Mouse (Mus musculus) midbrain, embryonic 13.5 days (tissue): ENCODE data around the gene Smad1. TPM values are rescaled to one million over a fixed set of nuclear protein-coding genes. Genes with fewer than 3 reads are reported as not detected.

Source experiments
- ATAC-seq: fragments of 200-750 bp; cut with Nextera tagmentation; 2 replicates; pipeline ENCODE4 v1.8.0; 2017; ENCODE audit warnings: mild to moderate bottlenecking, moderate TSS enrichment, moderate library complexity
- H3K27ac ChIP-seq: fragments of 300-500 bp; sonication (generic); 2 replicates; pipeline ENCODE4 v1.5.1; 2015; ENCODE audit warnings: inconsistent platforms, mild to moderate bottlenecking, moderate library complexity
- H3K27me3 ChIP-seq: fragments of 300-500 bp; sonication (generic); 2 replicates; pipeline ENCODE4 v1.6.1; 2015; ENCODE audit warnings: mild to moderate bottlenecking, inconsistent platforms
- H3K36me3 ChIP-seq: fragments of 300-500 bp; sonication (generic); 2 replicates; pipeline ENCODE4 v1.6.1; 2015; ENCODE audit warnings: mild to moderate bottlenecking, inconsistent platforms
- H3K4me1 ChIP-seq: fragments of 300-500 bp; sonication (generic); replicated peaks from 2 replicates; pipeline ENCODE4 v1.6.1; 2015; ENCODE audit warnings: inconsistent platforms
- H3K4me2 ChIP-seq: fragments of 300-500 bp; sonication (generic); replicated peaks from 2 replicates; pipeline ENCODE4 v1.6.1; 2015; ENCODE audit warnings: moderate library complexity, mild to moderate bottlenecking, inconsistent platforms
- H3K4me3 ChIP-seq: fragments of 300-500 bp; sonication (generic); replicated peaks from 2 replicates; pipeline ENCODE4 v1.5.1; 2015; ENCODE audit warnings: mild to moderate bottlenecking, inconsistent platforms
- H3K9ac ChIP-seq: fragments of 300-500 bp; sonication (generic); replicated peaks from 2 replicates; pipeline ENCODE4 v1.6.1; 2015; ENCODE audit warnings: mild to moderate bottlenecking, inconsistent platforms
- H3K9me3 ChIP-seq: fragments of 300-500 bp; sonication (generic); 2 replicates; pipeline ENCODE4 v1.6.1; 2016; ENCODE audit warnings: mild to moderate bottlenecking, inconsistent platforms
- WGBS: fragments of 180-500 bp; shearing (Covaris S2); methylation state at CpG from one replicate; pipeline ENCODE4 v1.1.7; 2015; 5-methylcytosine and 5-hydroxymethylcytosine counted together
- polyA plus RNA-seq: library from polyadenylated mRNA; unstranded; fragments of >200 nt; fragmentation: Nextera tagmentation; extraction: Ambion mirVana; gene quantifications from 2 replicates; pipeline ENCODE4 v1.2.1, GENCODE M21; 2015

Gene Smad1
- polyA plus RNA-seq, 1 experiment from 2014 or later = 64.6 TPM

DNA sequence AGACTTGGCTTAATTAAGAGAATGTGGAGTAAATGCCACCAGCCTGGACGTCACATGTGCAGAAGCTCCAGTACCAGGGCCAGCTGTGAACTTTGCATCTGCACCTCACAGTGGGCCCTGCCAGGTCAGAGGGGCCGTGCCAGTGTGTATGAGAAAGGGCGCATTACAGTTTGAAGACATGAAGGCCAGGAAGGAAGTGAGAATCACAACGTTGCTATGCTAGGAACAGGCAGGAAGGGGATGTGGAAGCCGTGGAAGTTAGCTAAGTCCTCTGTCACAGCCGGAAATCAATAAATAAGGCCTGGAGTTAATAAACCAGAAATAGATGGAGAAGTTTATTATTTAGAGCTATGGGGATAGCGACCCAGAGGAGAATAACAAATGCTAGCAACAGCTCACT lies 76.2 kb downstream of the Smad1 start:
- Histone ChIP-seq H3K36me3 (no peaks in the 10 kb centered on the region), H3K9ac (no peak overlapping the region), H3K27me3 (no peaks in the 10 kb centered on the region), H3K4me2 (no peak overlapping the region), H3K4me3 (no peak overlapping the region), H3K27ac (no peak overlapping the region), H3K9me3 (no peaks in the 10 kb centered on the region), H3K4me1 (peaks cover 9% of the 10 kb centered on the region)
- WGBS = 72% methylated on average over 7 of the region's 7 CpGs
- no peak for ATAC-seq

DNA sequence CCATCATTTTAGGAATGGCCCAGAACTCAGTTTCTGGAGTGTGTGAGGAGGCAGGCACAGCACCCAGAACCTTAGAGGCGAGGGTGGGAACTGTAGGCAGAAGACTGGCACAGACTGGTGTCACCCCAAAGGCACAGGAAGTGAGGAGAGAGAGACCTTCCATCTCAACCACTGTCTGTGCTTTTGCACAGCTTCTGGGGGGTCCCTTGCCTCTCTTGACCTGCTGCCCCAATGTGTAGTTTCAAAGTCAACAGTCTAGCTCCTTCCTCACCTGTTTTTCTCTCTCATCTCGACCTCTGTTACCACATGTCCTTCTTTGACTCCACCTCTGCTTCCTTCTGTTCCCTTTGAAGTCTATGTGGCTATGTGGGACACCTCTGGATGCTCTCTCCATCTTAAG lies 88.5 kb downstream of the Smad1 start:
- no peak overlapping the region for H3K9ac ChIP-seq
- WGBS = 80% methylated on average over 2 of the region's 2 CpGs

DNA sequence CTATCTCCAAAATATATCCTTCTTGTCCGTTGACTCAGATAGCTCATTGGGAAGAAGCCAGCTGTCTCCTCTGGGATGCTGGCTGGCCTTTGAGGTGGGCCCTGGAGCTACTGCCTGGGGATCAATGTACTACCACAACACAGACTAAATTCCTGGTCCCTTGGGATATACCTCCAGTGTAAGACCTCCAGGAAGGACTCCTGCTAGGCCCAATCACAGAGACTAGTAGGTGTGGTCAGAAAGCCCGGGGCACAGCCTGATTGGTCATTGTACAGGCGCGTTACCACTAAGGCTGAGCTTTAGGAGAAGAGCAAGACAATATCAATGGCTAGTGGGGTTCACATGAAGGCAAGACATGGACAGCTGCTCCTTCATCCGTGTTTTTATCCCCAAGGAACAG lies 93.4 kb downstream of the Smad1 start:
- no peaks in the 10 kb centered on the region for H3K36me3 ChIP-seq
- no peak for ATAC-seq
- H3K9ac ChIP-seq = no peak overlapping the region
- no peaks in the 10 kb centered on the region for H3K9me3 ChIP-seq
- no peak overlapping the region for H3K27ac ChIP-seq
- no peaks in the 10 kb centered on the region for H3K4me1 ChIP-seq
- 73% methylated on average over 5 of the region's 5 CpGs for WGBS
- no peak overlapping the region for H3K4me2 ChIP-seq
- no peak overlapping the region for H3K4me3 ChIP-seq
- H3K27me3 ChIP-seq = no peaks in the 10 kb centered on the region

More for the DNA sequence above, 88.5 kb downstream of the Smad1 start:
- ATAC-seq = no peak
- Histone ChIP-seq H3K27ac (no peak overlapping the region), H3K36me3 (no peaks in the 10 kb centered on the region), H3K9me3 (no peaks in the 10 kb centered on the region), H3K4me1 (no peaks in the 10 kb centered on the region), H3K4me3 (no peak overlapping the region), H3K4me2 (no peak overlapping the region), H3K27me3 (no peaks in the 10 kb centered on the region)

DNA sequence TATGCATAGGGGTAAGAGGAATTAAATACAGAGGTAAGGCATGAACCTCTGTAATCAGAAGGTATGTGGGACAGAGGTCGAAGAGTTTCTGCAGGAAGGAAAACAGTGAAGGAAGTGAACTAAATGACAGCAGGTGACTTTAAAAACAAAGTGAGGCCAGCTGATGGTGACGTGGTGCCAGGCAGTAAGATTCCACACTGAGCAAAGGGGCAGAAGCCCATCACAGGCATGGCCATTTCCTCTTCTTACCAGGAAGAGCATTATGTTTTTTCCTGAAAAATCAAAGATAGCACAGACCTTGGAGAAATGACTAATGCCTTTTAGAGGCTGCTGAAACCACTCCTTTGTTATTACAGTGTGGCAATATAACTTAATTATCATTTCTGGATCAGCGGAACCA lies 97.8 kb downstream of the Smad1 start:
- H3K27me3 ChIP-seq = no peaks in the 10 kb centered on the region
- no peaks in the 10 kb centered on the region for H3K9me3 ChIP-seq
- no peaks in the 10 kb centered on the region for H3K4me1 ChIP-seq
- WGBS = 88% methylated on average over 3 of the region's 3 CpGs
- H3K27ac ChIP-seq = no peak overlapping the region
- no peak overlapping the region for H3K4me2 ChIP-seq
- no peak overlapping the region for H3K4me3 ChIP-seq
- no peak overlapping the region for H3K9ac ChIP-seq
- no peak for ATAC-seq
- H3K36me3 ChIP-seq = no peaks in the 10 kb centered on the region

DNA sequence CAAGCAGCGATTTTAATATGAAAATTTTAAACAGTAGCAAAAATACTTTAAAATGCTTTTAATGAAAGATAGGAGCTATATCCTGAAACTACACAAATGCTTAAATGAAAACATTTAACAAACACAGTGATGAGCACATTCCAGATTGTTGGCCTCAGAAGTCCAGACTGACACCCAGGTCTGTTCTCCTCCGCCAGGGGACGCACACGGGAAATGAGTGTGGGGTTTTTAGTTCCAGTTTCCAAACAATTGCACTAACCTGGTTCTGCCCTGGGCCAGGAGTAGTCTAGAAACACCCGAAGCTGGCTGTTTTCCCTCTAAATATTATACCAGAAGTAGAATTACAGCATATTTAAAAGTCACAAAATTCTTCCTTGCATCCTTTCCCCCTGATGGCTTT lies 99.6 kb downstream of the Smad1 start:
- Histone ChIP-seq H3K4me1 (peaks cover 12% of the 10 kb centered on the region), H3K9ac (no peak overlapping the region), H3K9me3 (no peaks in the 10 kb centered on the region), H3K36me3 (no peaks in the 10 kb centered on the region), H3K27ac (no peak overlapping the region), H3K4me3 (no peak overlapping the region), H3K27me3 (no peaks in the 10 kb centered on the region), H3K4me2 (no peak overlapping the region)
- ATAC-seq = no peak
- 92% methylated on average over 5 of the region's 5 CpGs for WGBS

DNA sequence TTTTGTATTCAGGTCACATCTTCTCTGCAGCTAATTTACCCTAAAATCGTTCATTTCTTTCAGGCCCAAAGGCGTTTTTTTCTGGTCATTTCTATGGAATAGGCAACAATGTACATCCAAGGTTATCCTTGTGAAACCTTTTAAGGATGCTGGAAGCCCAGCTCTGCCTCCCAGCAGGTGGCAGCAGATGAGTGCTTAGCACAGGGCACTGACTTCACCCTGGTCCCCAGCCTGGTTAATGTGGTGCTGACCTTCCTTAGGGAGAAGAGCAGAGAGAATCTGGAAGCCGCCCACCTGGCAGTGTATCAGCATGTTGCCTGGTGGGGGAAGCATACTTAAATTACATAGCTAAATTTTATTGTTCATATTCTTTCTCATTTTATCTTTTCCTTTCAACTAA lies 101.6 kb downstream of the Smad1 start:
- H3K9me3 ChIP-seq = no peaks in the 10 kb centered on the region
- H3K27ac ChIP-seq = no peak overlapping the region
- no peak overlapping the region for H3K9ac ChIP-seq
- no peak for ATAC-seq
- 34% methylated on average over 3 of the region's 3 CpGs for WGBS
- H3K4me1 ChIP-seq = peaks cover 24% of the 10 kb centered on the region
- H3K4me2 ChIP-seq = no peak overlapping the region
- no peaks in the 10 kb centered on the region for H3K36me3 ChIP-seq
- no peaks in the 10 kb centered on the region for H3K27me3 ChIP-seq
- no peak overlapping the region for H3K4me3 ChIP-seq

DNA sequence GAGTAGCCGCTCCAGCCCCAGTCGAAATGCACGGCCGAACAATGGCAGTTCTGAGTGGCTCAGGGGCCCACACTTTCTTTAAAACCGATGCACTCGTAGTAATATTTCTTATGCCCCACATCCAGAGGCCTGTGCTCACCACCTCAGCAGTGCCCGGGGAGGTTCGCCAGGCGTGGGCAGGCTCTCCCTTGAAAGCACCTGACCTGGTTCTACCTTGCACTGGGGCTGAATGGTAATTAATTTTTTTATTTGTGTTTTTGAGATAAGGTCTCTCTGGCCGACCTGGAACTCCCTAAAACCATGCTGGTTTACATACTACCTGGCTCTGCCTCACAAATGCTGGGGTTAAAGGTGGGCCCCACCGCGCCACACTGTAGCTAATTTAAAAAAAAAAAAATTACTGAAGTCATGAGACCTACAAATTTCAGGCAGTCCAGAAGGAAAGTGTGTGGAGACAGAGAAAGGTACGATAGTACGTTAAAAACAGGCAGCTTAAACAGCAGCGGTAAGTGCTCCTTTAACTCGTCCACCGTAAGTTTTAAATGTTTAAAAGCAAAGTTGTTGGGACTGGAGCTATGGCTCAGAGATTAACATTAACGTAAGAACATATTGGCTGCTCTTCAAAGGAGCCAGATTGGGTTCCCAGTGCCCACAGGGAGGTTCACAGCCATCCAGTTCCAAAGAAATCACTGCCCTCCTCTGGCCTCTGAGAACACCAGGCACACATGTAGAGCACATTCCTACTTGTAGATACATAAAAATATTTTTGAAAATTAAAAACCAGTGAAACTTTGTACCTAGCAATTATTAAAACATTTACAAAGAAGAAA lies 103.8 kb downstream of the Smad1 start:
- no peak; the same call in 1 of the 2 replicates for ATAC-seq
- H3K4me2 ChIP-seq = peak overlapping the region; percentile 84
- H3K4me1 ChIP-seq = peaks cover 34% of the 10 kb centered on the region
- WGBS = 15% methylated on average over 18 of the region's 18 CpGs
- peak overlapping the region; percentile 81 for H3K9ac ChIP-seq
- H3K27ac ChIP-seq = peak overlapping the region; percentile 91
- no peaks in the 10 kb centered on the region for H3K9me3 ChIP-seq
- peak overlapping the region; percentile 65 for H3K4me3 ChIP-seq
- no peaks in the 10 kb centered on the region for H3K36me3 ChIP-seq
- H3K27me3 ChIP-seq = no peaks in the 10 kb centered on the region

DNA sequence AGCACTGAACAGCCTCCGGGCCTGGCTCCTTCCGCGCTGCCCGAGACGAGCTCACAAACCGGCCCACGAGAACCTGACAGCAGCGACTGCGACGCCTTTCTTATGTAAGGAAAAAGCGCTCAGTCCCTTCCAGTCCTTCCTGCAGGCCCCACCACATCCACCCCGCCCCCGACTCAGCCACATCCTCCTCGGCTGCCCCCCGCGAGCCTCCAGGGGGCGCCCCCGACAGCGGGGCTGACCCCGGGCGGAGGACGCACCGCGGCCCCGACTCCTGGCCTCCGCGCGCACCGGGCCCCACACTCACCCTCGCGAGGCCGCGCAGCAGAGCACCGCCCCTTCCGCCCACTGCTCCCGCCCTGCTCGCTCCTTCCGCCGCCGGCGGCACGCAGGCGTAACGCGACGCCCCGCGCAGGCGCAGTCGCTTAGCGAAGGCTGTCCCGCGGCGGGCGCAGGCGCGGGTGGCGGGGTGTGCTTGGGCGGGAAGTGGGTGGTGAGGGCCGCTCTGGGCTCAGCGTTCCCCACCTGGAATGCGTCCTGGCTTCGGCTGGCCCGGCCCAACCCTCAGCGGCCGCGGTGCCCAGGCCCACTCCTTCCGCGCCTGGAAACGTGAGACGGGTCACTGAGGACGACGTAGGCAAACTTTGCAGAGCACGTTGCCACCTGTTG lies 104.6 kb downstream of the Smad1 start, which contains the start of gene Mmaa:
Mmaa (minus strand) TSS at position 328 of the 666 bp plus-strand sequence.
- Histone ChIP-seq H3K4me1 (peaks cover 34% of the 10 kb centered on the region), H3K4me2 (peak within 1 kb of the TSS; percentile 84), H3K27ac (peak within 1 kb of the TSS; percentile 91), H3K9me3 (no peaks in the 10 kb centered on the region), H3K27me3 (no peaks in the 10 kb centered on the region), H3K9ac (peak within 1 kb of the TSS; percentile 81), H3K36me3 (no peaks in the 10 kb centered on the region), H3K4me3 (peak within 1 kb of the TSS; percentile 65)
- WGBS = under 1% methylated on average over 71 of the region's 74 CpGs
- ATAC-seq = peak; percentile 99

DNA sequence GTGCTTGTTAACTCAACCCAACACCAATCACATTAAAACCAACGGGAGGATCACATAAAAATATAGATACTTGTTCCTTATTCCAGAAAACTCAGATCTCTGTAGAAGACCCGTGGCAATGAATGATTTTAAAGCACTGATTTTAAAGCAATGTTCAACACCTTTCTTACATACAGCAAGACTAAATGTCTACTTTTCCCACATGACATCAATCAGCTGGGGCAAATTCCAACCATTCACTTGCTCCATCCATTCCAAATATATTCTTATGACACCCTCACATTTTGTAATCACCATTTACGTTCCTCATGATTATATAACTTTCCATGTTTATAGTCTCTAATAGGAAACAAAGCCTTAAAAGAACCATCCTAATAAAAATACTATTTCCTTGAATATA lies 105.5 kb downstream of the Smad1 start:
- WGBS = 73% methylated on average over 3 of the region's 3 CpGs
- Histone ChIP-seq H3K4me2 (peak overlapping the region; percentile 84), H3K36me3 (no peaks in the 10 kb centered on the region), H3K9me3 (no peaks in the 10 kb centered on the region), H3K27ac (peak overlapping the region; percentile 91; the same call in 1 of the 2 replicates), H3K4me1 (peaks cover 34% of the 10 kb centered on the region), H3K4me3 (peak overlapping the region; percentile 65), H3K9ac (peak overlapping the region; percentile 81; the same call in 1 of the 2 replicates), H3K27me3 (no peaks in the 10 kb centered on the region)
- ATAC-seq = no peak

DNA sequence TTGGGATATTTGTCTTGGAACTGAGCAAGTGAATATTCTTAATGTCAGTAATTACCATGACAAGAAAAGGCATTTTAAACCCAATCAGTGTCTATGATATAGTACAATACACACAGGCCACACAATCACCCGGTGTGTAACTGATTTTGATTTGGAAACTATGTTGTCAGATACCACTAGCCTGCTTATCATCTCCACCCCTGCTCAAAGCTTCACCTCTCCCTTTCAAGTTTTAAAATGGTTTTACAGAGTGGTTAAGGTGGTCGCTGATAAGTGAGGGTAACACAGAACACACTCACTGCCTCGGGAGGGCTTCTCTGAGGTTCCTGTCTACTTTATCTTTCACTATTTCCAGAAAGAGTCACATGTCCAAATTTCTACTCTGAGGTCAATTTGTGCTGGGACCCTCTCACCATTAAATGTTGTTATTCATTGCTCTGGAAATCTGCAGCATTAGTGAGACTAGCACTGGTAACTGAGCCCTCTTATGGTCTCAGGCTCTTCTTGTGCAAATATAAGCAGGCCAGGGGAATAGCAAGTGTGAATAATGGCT lies 106.5 kb downstream of the Smad1 start:
- H3K4me3 ChIP-seq = no peak overlapping the region

DNA sequence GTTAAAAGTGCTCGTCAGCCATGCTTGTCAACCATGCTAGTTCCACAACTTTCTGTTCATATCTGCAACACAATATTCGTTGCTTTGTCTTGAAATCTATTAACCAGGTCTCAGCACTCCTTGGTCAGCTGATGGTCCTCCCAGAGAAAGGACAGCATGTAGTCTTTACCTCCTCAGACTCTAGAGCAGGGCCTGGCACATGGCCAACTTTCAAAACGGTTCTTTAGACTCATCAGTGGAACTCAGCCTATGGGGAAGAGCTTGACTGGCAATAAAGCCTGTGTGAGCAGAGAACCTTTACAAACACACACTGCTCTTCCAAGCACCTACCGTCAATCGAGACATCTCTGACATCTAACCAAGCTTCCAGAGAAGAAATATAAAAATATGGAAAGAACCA lies 109.7 kb downstream of the Smad1 start:
- no peaks in the 10 kb centered on the region for H3K9me3 ChIP-seq
- ATAC-seq = no peak
- WGBS = 75% methylated on average over 5 of the region's 5 CpGs
- no peak overlapping the region for H3K9ac ChIP-seq
- no peak overlapping the region for H3K4me3 ChIP-seq
- no peak overlapping the region for H3K4me2 ChIP-seq
- peaks cover 22% of the 10 kb centered on the region for H3K4me1 ChIP-seq
- H3K27ac ChIP-seq = no peak overlapping the region
- no peaks in the 10 kb centered on the region for H3K27me3 ChIP-seq
- H3K36me3 ChIP-seq = no peaks in the 10 kb centered on the region

More for the DNA sequence above, 106.5 kb downstream of the Smad1 start:
- Histone ChIP-seq H3K36me3 (no peaks in the 10 kb centered on the region), H3K27me3 (no peaks in the 10 kb centered on the region), H3K27ac (no peak overlapping the region), H3K4me1 (peaks cover 34% of the 10 kb centered on the region), H3K9ac (no peak overlapping the region), H3K4me2 (peak overlapping the region; percentile 84), H3K9me3 (no peaks in the 10 kb centered on the region)
- 91% methylated on average over 3 of the region's 3 CpGs for WGBS
- ATAC-seq = no peak

DNA sequence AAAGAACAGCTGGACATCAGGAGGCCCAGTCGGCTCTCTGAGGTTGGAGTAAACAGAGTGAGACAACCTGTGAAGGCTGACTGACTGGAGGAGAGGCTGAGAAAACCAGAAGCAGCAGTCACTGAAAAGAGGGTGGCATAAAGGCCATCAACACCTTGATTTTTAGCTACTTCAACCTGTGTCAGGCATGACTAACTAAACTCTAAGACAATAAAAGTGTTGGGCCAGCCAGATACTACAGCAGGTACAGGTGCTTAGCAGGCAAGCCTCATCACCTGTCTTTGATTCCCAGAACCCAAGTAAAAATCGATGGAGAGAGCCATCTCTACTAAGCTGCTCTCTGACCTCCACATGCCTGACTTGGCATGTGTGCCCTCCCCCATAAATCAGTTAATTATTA lies 110.6 kb downstream of the Smad1 start:
- no peak for ATAC-seq
- no peak overlapping the region for H3K4me3 ChIP-seq
- no peak overlapping the region for H3K27ac ChIP-seq
- 76% methylated on average over 2 of the region's 2 CpGs for WGBS
- H3K27me3 ChIP-seq = no peaks in the 10 kb centered on the region
- H3K4me1 ChIP-seq = peaks cover 19% of the 10 kb centered on the region
- H3K4me2 ChIP-seq = no peak overlapping the region
- no peaks in the 10 kb centered on the region for H3K36me3 ChIP-seq
- H3K9me3 ChIP-seq = no peaks in the 10 kb centered on the region
- H3K9ac ChIP-seq = no peak overlapping the region
